Mouse (Mus musculus) cerebellum, adult 11-12 months (tissue): ENCODE data around the gene Vill.
A peak's percentile ranks its signal among the peaks of the same experiment; 100 is the strongest.

Experiments used
- DNase-seq: peaks from one replicate; pipeline ENCODE4 v3.0.0; 2022

Gene Vill

DNA sequence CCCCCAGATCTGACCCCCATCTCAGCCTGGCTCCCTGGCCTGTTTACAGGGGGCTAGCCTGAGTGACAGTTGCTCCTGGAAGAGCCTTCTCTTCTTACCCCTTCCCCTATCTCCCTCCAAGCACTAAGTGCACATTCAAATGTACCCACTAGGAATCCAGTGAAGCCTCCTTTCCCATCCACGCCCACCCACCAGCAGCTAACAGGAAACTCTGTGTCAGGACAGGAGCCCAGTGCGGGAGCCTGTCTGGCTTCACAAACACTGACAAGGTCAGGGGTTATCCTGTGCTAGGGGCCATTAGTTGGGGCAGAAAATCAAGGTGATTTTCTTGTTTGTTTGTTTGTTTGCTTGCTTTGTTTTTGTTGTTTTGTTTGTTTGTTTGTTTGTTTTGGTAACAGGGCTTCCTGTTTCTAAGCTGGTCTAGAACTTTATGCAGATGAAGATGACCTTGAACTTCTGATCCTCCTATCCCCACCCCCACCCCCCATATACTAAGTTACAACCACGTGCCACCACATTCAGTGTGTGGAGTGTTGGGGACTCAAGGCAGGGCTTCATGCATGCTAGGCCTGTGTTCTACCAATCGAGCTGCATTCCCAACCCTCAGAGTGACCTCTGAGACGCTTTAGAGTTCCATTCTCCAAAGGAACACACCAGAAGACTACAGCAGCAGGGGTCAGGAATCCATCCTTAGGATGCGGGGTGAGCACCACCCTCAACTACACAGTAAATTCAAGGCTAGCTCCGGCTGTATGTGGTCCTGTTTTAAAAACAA, 30.3 kb downstream of the Vill start:
- DNase-seq = no peak

DNA sequence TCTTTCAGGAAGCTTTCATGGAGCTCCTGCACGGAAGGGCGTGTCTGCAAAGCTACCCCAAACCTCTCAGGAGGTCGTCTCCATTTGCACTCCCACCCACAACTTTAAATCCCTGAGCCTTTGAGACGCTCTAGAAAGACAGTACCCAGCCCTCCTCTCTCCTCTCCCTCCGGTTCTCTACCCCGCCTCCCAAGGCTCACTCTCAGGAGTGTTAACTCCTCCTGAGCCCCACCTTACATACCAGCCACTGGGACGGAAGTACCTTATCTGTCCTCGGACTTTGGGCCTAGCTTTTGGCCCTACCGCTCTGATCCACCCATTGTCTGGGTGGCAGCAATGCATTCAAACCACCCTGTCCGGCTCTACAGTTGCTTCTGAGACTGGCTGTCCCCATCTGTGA, 31.4 kb downstream of the Vill start:
- no peak for DNase-seq

DNA sequence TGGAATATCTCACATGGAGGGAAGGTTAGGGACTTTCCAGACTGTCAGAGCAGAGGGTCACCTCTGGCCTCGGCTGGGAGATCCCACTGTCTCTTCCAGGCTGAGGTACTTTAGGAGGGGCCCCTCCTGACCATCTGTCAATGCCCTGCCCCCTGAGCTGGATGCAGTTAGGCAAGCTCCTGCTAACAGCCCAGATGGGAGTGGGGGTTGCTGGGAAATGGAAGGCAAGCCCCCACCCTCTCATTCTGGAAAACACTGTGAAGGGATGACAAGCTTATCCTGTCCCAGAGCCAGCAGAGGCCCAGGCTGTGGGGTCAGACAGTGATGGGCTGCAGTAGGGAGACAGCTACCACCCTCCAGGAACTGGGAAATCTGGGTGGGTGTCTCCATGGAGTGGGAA, 33.9 kb downstream of the Vill start:
- no peak for DNase-seq

DNA sequence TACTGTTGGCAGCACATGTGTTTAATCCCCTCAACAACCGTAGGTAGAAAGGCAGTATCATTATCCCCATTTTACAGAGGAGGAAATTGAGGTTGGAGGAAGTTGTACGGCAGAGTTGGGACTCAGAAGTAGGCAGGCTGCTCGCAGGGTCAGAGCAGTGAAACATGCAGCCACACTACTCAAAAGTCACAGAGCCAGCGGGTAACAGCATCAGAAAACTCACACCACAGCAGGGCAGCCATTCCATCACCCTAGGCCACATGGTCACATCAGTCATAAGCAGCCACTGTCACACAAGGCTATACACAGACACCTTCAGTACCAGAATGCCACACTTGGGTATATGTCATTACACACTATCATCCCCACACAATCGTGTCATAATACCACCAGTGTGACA, 34.7 kb downstream of the Vill start:
- no peak for DNase-seq

DNA sequence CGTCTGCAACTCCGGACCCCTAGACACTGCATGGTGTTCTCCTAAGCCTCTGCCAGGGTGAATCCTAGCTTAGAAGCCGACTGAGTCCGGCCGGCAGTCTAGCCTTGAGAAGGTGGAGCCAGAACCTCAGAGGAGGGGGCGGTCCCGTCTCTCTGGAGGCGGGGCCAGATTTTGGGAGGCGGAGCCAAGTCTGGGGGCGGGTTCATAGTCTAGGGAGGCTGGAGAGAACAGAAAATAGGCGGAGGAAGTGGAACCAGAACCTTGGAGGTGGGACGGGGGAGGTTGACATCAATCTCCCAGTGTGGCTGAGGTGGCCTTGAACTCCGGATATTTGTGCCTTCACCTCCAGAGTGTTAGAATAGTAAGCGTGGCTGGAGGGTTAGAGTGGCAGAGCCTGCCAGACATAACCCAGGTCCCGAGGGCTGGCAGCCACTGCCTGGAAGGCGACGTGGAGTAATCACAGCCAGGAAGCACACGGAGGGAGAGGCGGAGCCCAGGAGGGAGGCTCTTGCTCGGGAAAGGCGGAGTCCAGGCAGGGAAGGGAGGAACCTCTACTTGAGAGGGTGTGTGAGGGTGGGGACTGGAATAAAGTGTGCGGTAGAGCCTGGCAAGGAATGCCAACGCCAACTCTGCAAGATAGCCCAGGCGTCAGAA, 35.7 kb downstream of the Vill start:
- DNase-seq = peak; percentile 47

DNA sequence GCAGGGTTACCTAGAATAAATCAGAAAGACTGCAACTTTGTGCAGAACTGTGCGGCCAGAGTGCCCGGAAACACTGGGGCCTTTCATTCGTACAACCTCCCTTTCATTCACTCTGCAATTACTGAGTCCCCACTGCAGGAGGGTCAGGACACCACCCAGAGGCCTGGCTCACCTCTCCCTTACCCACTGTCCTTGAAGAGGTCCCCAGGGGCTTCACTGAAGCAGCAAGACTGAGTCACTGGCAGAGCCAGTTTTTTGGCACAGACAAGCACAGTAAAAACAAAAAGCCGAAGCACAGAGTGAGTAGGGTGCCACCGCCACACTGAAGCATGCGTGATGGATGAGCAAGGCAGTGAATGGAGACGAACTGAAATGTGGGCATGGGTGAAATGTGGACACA, 36.9 kb downstream of the Vill start:
- no peak for DNase-seq

DNA sequence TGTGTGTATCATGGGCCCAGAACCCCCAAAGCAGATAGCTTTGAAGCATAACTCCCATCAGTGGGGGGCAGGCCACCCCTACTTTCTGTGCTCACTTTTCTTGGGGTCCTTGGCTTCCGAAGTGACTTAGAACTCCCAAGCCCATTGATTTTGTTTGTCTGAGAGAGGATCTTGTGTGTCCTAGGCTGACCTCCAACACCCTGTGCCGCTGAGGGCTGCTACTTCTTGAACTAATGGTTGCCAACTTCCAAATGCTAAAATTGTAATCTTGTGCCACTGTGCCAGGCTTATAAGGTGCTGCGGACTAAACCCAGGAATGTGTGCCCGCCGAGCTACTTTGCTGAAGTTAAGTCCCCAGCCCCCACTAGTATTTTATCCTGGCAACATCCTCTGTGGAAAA, 37.9 kb downstream of the Vill start:
- DNase-seq = no peak

DNA sequence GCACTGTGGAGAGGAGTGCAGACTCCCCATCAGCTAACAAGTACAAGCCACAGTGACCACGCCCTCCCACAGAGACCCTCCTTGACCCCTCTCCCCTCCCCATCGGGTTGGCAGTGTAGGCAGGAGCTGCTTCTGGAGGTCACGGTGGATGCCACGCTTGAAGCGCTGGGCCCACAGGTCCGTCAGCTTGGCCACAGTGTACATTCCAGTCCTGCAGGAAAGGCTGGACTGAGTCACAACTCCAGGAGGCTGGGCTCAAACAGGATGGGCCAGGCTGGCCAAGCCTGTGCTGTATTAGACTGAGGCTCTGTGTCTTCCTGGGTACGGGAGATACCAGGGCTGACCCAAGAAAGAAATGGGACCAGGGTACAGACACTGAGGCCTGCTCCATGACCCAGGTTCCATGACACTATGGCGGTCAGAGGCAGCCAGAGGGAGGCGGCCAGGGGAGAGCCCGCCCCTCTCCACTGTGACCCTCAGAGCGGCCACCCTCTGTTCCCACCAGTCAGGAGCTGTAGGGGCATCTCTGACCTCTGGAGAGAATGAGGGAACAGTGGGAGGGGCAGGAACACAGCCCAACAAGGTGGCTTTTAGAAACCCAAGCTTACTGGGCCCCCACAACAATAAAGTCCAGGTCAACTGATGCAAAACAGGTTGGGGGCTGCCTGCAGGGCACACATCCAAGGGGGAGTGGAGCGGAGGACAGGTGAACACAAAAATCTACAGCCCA, 39.2 kb downstream of the Vill start:
- DNase-seq = no peak

DNA sequence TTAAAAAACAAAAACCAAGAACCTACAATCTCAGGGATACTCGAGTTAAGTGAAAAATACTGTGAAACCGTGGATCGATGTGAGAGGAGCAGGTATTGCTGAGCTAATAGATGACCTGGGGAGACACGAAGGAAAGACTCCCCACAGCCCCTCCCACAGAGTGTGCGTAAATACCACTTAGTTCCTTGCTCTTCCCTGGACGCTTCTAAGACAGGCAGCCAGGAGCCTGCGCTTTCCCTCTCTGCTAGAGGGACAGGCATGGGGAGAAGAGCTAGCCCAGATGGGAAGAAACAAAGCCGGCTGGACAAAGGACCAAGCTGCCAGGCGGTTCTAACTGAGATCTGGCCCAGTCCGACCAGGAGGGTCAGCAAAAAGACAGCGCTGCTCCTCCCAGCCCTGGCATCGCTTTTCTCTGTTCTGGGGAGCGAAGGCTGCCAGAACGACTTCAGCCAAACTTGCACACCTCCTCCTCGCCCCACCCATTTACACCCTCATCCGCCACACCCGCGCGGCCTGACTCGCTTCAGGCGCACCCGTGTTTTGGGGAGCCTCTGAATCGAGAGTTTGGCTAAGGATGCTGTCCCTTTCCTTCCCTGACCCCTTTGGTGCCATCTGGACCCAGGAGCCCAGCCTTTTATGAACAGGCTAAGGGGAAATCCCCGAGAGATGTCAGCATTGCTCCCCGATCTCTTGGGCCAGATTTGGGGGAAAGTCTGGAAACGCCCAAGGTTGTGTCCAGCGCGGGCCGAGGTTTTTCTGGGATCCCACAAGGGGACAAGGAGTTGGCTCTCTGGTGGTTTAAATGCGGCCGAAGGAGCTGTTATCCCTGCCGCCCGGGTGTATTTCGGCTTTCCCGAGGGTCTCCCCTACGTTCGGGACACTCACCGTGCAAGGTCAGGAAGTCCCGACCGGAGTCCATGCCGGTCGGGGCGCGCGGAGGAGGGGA, 40.2 kb downstream of the Vill start:
- no peak for DNase-seq

DNA sequence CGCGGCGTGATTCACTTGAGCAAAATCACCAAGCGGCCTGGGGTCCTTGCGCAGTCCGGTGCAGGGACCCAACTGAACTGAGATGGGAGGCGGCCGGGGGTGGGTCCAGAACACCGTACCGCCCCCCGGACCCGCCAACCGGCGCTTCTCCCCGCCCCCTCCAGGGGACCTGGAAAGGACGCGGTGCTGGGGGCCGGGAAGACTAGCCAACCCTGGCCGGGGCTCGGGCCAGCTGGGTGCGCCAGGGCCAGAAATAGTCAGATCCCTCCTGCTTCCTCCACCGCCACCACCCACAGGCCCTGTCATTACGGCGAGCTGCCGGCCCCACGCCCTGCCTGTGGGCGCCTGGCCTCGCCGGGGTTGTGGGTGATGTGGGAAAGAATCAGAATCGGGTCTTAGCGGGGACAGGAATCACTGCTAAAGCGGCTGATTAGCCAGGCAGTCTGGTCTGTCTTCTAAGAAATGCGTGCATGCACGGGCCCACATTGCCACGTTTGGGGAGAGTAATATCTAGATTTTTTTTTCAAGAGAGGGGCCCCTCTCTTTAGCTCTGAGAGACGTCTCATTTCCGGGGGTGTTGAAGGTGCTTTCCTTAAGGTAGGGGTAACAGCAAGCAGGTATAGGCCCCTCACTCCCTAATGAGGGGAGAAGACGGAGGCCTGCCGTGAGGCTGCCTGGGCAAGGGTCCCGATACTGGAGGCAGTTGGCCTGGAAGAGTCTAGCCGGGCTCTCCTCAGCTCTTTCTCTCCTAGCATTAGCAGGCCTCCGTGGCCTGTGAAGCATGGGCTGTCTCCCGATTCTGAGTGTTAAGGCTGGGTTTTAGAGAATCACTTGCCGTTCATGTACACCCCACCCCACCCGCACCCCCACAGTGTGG, 41.1 kb downstream of the Vill start, which contains the start of gene Plcd1:
Gene Plcd1, minus strand, starts transcription at position 84 of the 877 bp plus-strand sequence.
- DNase-seq = peak; percentile 54

DNA sequence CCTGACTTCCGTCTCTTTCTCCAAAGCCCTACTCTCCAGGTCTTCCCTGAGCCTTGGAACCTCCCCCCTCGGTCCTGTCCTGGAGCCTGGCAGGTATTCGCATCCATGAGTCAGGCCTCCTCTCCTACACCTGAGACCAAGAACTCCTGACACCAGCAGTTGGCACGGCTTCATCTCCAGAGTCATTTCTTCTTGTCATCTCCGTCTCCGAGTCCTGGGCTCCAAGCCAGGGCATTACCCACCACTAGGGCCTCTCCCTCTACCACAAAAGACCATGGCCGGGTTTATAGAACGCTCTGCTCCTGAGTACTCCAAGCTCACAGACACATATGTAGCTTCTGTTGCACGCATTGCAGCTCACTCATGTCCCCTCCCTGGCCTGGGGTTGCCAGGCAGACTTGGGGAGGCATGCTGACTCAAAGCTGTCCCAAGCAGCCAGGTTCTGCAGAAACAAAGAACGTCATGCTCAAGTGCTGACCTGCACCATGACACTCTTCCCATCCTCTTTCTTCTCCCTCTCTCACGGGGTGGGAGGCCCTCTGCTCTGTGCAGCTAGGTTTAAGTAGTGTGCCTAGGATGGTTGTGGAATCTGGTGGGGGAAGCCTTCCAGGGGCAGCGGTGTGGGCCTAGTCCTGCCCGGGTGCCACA, 42.0 kb downstream of the Vill start:
- no peak for DNase-seq

DNA sequence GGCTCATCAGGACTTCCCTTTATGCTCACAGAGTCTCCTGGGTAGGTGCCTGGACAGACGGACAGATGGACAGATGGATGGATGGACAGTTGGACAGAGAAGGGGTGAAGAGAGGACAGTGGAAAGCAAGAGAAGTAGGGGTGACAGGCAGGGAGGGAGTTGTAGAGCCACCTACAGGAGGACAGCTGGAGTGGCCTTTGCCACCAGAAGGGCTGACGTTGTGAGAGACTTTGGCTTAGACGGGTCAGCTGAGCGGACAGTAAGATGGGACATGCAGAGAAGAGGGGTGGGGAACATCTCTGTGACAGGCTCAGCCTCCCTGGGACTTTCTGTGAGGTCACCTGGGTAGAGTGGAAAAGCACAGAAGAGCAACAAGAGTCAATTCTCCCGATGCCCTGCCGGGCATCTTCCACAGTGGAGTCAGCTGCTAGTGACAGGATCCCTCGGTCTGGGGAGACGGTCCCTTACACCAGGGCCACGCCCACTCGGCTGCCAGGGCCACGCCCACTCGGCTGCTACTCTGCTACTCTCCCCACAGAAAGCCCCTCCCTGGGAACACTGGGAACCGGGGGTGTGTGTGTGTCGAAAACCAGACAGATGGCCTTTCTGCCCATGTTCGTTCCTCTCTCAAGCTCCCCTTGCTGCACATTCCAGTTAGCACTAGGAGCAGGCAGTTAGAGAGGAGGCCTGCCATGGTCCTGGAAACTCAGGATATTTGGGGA, 47.8 kb downstream of the Vill start:
- DNase-seq = no peak

DNA sequence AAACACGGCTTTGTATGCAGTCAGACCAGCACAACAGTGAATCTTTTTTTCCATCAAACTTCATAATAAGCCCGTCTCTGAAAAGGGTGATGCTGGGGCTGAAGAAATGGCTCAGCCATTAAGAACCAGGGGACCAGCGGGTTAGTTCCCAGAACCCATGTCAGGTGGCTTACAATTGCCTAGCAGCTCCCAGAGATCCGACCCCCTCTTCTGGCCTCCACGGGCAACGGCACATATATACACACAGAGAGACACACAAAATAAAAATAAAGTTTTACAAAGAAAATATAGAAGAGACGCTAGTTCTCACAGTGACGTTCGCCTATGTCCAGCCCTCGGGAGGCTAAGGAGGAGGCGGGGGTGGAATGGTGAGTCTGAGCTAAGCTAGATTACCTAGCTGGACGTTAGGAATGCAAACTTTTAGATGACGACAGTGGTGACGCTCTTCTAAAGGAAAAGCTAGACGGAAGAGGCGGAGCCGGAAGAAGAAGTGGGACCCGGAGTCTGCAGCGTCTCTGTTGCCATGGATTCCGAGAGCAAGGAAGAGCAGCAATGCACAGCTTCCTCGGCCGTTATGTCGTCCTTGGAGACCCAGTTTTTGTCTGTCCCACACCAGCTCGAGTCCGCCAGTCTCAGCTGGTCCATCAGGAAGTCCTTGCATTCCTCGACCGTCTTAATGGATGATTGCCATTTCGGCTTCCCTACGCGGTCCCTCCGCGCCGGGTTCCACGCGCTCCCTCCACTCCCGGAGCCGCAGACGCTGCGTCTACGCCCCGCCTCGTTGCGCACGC, 49.6 kb downstream of the Vill start, which contains the start of gene Dlec1:
Gene Dlec1, plus strand, starts transcription at position 487 of the 791 bp plus-strand sequence.
- DNase-seq = peak; percentile 14

DNA sequence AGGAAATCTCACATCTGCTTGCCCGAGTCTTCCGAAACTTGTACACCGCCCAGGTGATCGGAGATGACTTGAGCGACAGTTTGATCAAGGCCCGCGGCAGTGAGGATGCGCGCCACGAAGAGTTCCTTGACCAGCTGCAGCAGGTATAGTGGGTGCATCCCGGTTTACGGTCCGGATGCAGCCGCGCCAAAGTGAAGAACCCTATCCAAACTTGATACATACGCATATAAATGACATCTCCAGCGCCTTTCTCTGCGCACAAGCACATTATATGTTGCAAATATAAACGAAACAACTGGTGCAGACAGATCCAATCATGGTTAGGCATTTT, 50.2 kb downstream of the Vill start:
- no peak for DNase-seq

DNA sequence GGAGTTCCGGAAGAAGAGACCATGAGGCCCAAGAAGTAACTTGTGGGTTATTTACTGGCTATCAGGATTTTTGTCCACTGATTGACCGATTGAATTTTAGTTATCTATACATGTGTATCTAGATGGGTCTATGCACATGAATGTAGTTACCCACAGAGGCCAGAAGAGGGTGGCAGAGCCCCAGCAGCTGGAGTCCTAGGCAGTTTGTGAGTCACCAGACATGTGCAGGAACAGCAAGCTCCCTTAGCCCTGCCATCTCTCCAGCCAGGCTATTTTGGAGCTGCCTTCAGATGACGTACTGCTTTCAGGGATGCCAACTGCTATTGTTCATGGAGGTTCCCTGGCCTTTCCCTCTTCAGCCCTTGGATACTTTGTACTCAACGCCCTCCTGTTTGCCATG, 55.0 kb downstream of the Vill start:
- DNase-seq = no peak

DNA sequence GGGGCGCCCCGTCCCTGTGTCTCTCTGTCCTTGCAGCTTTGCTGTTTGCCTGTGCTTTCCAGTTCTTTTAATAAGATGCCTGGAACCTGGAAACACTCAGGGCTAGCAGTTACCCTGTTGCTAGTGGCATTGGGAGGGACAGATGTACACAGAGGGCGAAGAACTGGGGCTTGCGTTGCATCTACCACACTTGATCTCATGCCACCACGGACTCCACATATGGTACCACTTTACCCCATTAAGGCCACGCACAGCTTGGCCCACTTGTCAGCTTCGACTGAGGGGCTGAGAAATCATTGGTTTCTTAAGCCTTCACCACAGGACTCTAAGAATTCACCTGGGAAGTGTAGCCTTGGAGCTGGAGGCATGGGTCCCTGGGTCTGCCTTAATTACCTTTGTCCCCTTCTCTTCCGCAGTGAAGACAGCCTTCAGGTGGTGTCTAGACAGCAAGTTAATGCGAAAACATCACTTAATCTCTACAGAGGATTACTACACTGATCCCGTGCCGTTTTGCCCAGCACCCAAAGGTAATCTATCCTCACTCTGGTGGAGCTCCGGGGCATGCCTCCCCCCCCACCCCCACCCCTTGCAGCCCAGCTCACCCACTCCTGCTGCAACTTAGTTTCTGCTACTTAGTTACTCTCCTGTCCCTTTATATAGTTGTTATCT, 57.2 kb downstream of the Vill start:
- DNase-seq = no peak

DNA sequence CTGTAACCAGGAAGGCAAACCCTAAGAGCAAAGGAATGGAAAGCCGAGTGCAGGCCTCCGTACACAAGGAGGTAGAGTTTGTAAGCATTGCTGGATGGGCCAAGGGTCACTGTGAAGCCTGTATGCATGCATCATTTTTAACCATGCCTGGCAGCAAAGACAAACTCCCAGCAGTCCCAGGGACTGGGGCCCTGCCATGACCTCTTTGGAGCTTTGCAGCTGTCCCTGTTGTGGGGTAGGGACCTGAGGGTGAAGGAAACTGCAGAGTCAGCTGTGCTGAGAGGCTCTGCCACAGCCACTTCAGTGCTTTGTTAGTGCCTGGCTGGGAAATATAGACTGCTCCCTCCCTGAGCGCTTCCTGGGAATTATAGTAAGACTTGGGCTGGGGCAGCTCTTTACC, 58.1 kb downstream of the Vill start:
- no peak for DNase-seq

DNA sequence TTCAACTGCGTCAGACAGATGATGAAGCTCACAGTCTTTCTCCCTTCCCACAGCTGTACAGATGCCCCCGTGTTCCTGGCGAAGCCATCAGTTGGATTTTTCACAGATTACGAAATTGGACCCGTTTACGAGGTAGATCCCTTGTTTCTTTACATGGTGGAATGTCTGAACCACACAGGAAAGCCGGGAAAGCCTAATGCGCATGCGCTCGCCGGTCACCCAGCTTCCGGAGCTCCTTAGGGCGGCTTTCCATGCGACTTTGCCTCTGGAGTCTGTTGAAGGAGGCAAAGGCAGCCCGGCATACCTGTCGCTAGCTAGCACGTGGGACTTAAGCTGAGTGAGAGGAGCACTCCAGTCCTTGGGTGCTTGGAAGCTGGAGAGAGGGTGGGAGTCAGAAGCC, 62.3 kb downstream of the Vill start:
- DNase-seq = no peak
